Mouse (Mus musculus): ENCODE measurements around the gene Klc3. TPM values are rescaled to one million over a fixed set of nuclear protein-coding genes. Genes with fewer than 3 reads are reported as not detected.

The Klc3 gene
- polyA plus RNA-seq, 1 experiment from 2014 or later: 1.8 TPM

GRCm38 (mm10) chr7:19360944-19361343, 43.0 kb downstream of the Klc3 start:
- H3K9me3 ChIP-seq (ENCODE audit: control insufficient read depth, low read length): no peaks in the 10 kb centered on the region
- WGBS: under 1% methylated on average over 27 of the region's 27 CpGs
- peak; percentile 76 for ATAC-seq (ENCODE audit: insufficient number of reproducible peaks, insufficient read depth, low FRiP score, low read depth)
- peak overlapping the region; percentile 87 to 92 for H3K27ac ChIP-seq (replicated peaks in 1 of 2; ENCODE audit: control insufficient read depth in 1 of 2, insufficient read depth in 1 of 2, low read depth in 2 of 2, low read length in 2 of 2)
- peak overlapping the region; percentile 56 to 65 for H3K4me3 ChIP-seq (ENCODE audit: control insufficient read depth in 1 of 2, insufficient read depth in 1 of 2, low read depth in 1 of 2, low read length in 2 of 2)
- H3K4me1 ChIP-seq (ENCODE audit: control insufficient read depth in 2 of 2, insufficient read depth in 2 of 2, low read length in 2 of 2): peaks cover 24 to 43% of the 10 kb centered on the region in 2 experiments
- peak overlapping the region; percentile 80 for H3K4me2 ChIP-seq (ENCODE audit: low read length)
- peaks cover 19% of the 10 kb centered on the region for H3K36me3 ChIP-seq (ENCODE audit: control insufficient read depth, insufficient read depth, low read length)
- H3K27me3 ChIP-seq (ENCODE audit: control insufficient read depth, insufficient read depth, low read length): no peaks in the 10 kb centered on the region
- H3K9ac ChIP-seq (ENCODE audit: low read length): peak overlapping the region; percentile 74

- H3K9ac ChIP-seq (ENCODE audit: low read length): peak overlapping the region; percentile 74
- no peaks in the 10 kb centered on the region for H3K27me3 ChIP-seq (ENCODE audit: control insufficient read depth, insufficient read depth, low read length)
- peak overlapping the region; percentile 46 to 92 for H3K27ac ChIP-seq (replicated peaks in 1 of 2; ENCODE audit: control insufficient read depth in 1 of 2, insufficient read depth in 1 of 2, low read depth in 2 of 2, low read length in 2 of 2)
- no peaks in the 10 kb centered on the region for H3K9me3 ChIP-seq (ENCODE audit: control insufficient read depth, low read length)
- H3K4me1 ChIP-seq (ENCODE audit: control insufficient read depth in 2 of 2, insufficient read depth in 2 of 2, low read length in 2 of 2): peaks cover 24 to 43% of the 10 kb centered on the region in 2 experiments
- peak; percentile 52 for ATAC-seq (ENCODE audit: insufficient number of reproducible peaks, insufficient read depth, low FRiP score, low read depth)
- peak overlapping the region; percentile 56 to 65 for H3K4me3 ChIP-seq (ENCODE audit: control insufficient read depth in 1 of 2, insufficient read depth in 1 of 2, low read depth in 1 of 2, low read length in 2 of 2)
- H3K4me2 ChIP-seq (ENCODE audit: low read length): peak overlapping the region; percentile 80
- peaks cover 26% of the 10 kb centered on the region for H3K36me3 ChIP-seq (ENCODE audit: control insufficient read depth, insufficient read depth, low read length)
- WGBS: under 1% methylated on average over 45 of the region's 45 CpGs
These were observed 43.8 kb downstream of the Klc3 start for GRCm38 (mm10) chr7:19359892-19360641.

- peak within 1 kb of the TSS; percentile 56 to 65 for H3K4me3 ChIP-seq (ENCODE audit: control insufficient read depth in 1 of 2, insufficient read depth in 1 of 2, low read depth in 1 of 2, low read length in 2 of 2)
- peak within 1 kb of the TSS; percentile 80 for H3K4me2 ChIP-seq (ENCODE audit: low read length)
- ATAC-seq (ENCODE audit: insufficient number of reproducible peaks, insufficient read depth, low FRiP score, low read depth): no peak; the same call in 1 of the 2 replicates
- peak within 1 kb of the TSS; percentile 55 to 92 for H3K27ac ChIP-seq (replicated peaks in 1 of 2; ENCODE audit: control insufficient read depth in 1 of 2, insufficient read depth in 1 of 2, low read depth in 2 of 2, low read length in 2 of 2)
- H3K9me3 ChIP-seq (ENCODE audit: control insufficient read depth, low read length): no peaks in the 10 kb centered on the region
- H3K36me3 ChIP-seq (ENCODE audit: control insufficient read depth, insufficient read depth, low read length): peaks cover 33% of the 10 kb centered on the region
- H3K27me3 ChIP-seq (ENCODE audit: control insufficient read depth, insufficient read depth, low read length): no peaks in the 10 kb centered on the region
- WGBS: 1% methylated on average over 31 of the region's 31 CpGs
- peak within 1 kb of the TSS; percentile 74 for H3K9ac ChIP-seq (ENCODE audit: low read length)
- H3K4me1 ChIP-seq (ENCODE audit: control insufficient read depth in 2 of 2, insufficient read depth in 2 of 2, low read length in 2 of 2): peaks cover 24 to 43% of the 10 kb centered on the region in 2 experiments
These were observed 44.5 kb downstream of the Klc3 start, which contains the start of the genes Cd3eap and Ppp1r13l for GRCm38 (mm10) chr7:19359299-19359891. Cd3eap (minus strand) TSS chr7:19359483. Ppp1r13l (plus strand) TSS chr7:19359749.

- 0 out of 4 replicates have a peak overlapping the region, but pooled peaks of 1 of the 2 experiments have one; percentile 92 for H3K27ac ChIP-seq (replicated peaks in 1 of 2; ENCODE audit: control insufficient read depth in 1 of 2, insufficient read depth in 1 of 2, low read depth in 2 of 2, low read length in 2 of 2)
- no peaks in the 10 kb centered on the region for H3K9me3 ChIP-seq (ENCODE audit: control insufficient read depth, low read length)
- H3K4me2 ChIP-seq (ENCODE audit: low read length): peak overlapping the region; percentile 80
- peaks cover 21 to 36% of the 10 kb centered on the region in 2 experiments for H3K4me1 ChIP-seq (ENCODE audit: control insufficient read depth in 2 of 2, insufficient read depth in 2 of 2, low read length in 2 of 2)
- peaks cover 37% of the 10 kb centered on the region for H3K36me3 ChIP-seq (ENCODE audit: control insufficient read depth, insufficient read depth, low read length)
- H3K9ac ChIP-seq (ENCODE audit: low read length): peak overlapping the region; percentile 74
- ATAC-seq (ENCODE audit: insufficient number of reproducible peaks, insufficient read depth, low FRiP score, low read depth): no peak
- H3K27me3 ChIP-seq (ENCODE audit: control insufficient read depth, insufficient read depth, low read length): no peaks in the 10 kb centered on the region
- WGBS: 19% methylated on average over 13 of the region's 13 CpGs
- peak overlapping the region; percentile 34 to 65 for H3K4me3 ChIP-seq (ENCODE audit: control insufficient read depth in 1 of 2, insufficient read depth in 1 of 2, low read depth in 1 of 2, low read length in 2 of 2)
These were observed 45.3 kb downstream of the Klc3 start for GRCm38 (mm10) chr7:19358634-19359033.

- Histone ChIP-seq H3K4me3 (ENCODE audit: control insufficient read depth in 1 of 2, insufficient read depth in 1 of 2, low read depth in 1 of 2, low read length in 2 of 2) (peak overlapping the region in 1 of 2 experiments; percentile 65; a peak in 1 of 4 replicates), H3K27ac (replicated peaks in 1 of 2; ENCODE audit: control insufficient read depth in 1 of 2, insufficient read depth in 1 of 2, low read depth in 2 of 2, low read length in 2 of 2) (no peak overlapping the region), H3K36me3 (ENCODE audit: control insufficient read depth, insufficient read depth, low read length) (peaks cover 46% of the 10 kb centered on the region), H3K9me3 (ENCODE audit: control insufficient read depth, low read length) (no peaks in the 10 kb centered on the region), H3K4me1 (ENCODE audit: control insufficient read depth in 2 of 2, insufficient read depth in 2 of 2, low read length in 2 of 2) (peaks cover 12 to 26% of the 10 kb centered on the region in 2 experiments; a peak in 3 of 4 replicates), H3K4me2 (ENCODE audit: low read length) (peak overlapping the region; percentile 80), H3K27me3 (ENCODE audit: control insufficient read depth, insufficient read depth, low read length) (no peaks in the 10 kb centered on the region), H3K9ac (ENCODE audit: low read length) (peak overlapping the region; percentile 74)
- 92% methylated on average over 25 of the region's 25 CpGs for WGBS
- no peak for ATAC-seq (ENCODE audit: insufficient number of reproducible peaks, insufficient read depth, low FRiP score, low read depth)
These were observed 46.2 kb downstream of the Klc3 start for GRCm38 (mm10) chr7:19357381-19358375.

- H3K36me3 ChIP-seq (ENCODE audit: control insufficient read depth, insufficient read depth, low read length): peaks cover 60% of the 10 kb centered on the region
- WGBS: 80% methylated on average over 10 of the region's 10 CpGs
- H3K4me3 ChIP-seq (ENCODE audit: control insufficient read depth in 1 of 2, insufficient read depth in 1 of 2, low read depth in 1 of 2, low read length in 2 of 2): no peak overlapping the region
- H3K9ac ChIP-seq (ENCODE audit: low read length): no peak overlapping the region
- no peak overlapping the region for H3K27ac ChIP-seq (replicated peaks in 1 of 2; ENCODE audit: control insufficient read depth in 1 of 2, insufficient read depth in 1 of 2, low read depth in 2 of 2, low read length in 2 of 2)
- H3K27me3 ChIP-seq (ENCODE audit: control insufficient read depth, insufficient read depth, low read length): no peaks in the 10 kb centered on the region
- H3K4me1 ChIP-seq (ENCODE audit: control insufficient read depth in 2 of 2, insufficient read depth in 2 of 2, low read length in 2 of 2): peaks cover 2 to 15% of the 10 kb centered on the region in 2 experiments; a peak in 3 of 4 replicates
- ATAC-seq (ENCODE audit: insufficient number of reproducible peaks, insufficient read depth, low FRiP score, low read depth): no peak
- no peak overlapping the region for H3K4me2 ChIP-seq (ENCODE audit: low read length)
- no peaks in the 10 kb centered on the region for H3K9me3 ChIP-seq (ENCODE audit: control insufficient read depth, low read length)
These were observed 47.6 kb downstream of the Klc3 start for GRCm38 (mm10) chr7:19356311-19356710.

GRCm38 (mm10) chr7:19354991-19355390, 48.9 kb downstream of the Klc3 start:
- no peaks in the 10 kb centered on the region for H3K27me3 ChIP-seq (ENCODE audit: control insufficient read depth, insufficient read depth, low read length)
- 86% methylated on average over 5 of the region's 5 CpGs for WGBS
- peaks cover 0 to 11% of the 10 kb centered on the region in 2 experiments; a peak in 2 of 4 replicates for H3K4me1 ChIP-seq (ENCODE audit: control insufficient read depth in 2 of 2, insufficient read depth in 2 of 2, low read length in 2 of 2)
- H3K36me3 ChIP-seq (ENCODE audit: control insufficient read depth, insufficient read depth, low read length): peaks cover 70% of the 10 kb centered on the region
- H3K4me3 ChIP-seq (ENCODE audit: control insufficient read depth in 1 of 2, insufficient read depth in 1 of 2, low read depth in 1 of 2, low read length in 2 of 2): no peak overlapping the region
- H3K27ac ChIP-seq (replicated peaks in 1 of 2; ENCODE audit: control insufficient read depth in 1 of 2, insufficient read depth in 1 of 2, low read depth in 2 of 2, low read length in 2 of 2): no peak overlapping the region
- no peak overlapping the region for H3K9ac ChIP-seq (ENCODE audit: low read length)
- no peak for ATAC-seq (ENCODE audit: insufficient number of reproducible peaks, insufficient read depth, low FRiP score, low read depth)
- no peaks in the 10 kb centered on the region for H3K9me3 ChIP-seq (ENCODE audit: control insufficient read depth, low read length)
- no peak overlapping the region for H3K4me2 ChIP-seq (ENCODE audit: low read length)
